ENCODE assay signal across 8 mouse cellular contexts in genomic region chr3:14886102-14887098, GRCm38 (mm10). TPM values are rescaled to one million over a fixed set of nuclear protein-coding genes. Genes with fewer than 3 reads are reported as not detected.
A peak's percentile ranks its signal among the peaks of the same experiment; 100 is the strongest.
DNase-seq lines count a peak whose midpoint lies in the region; ATAC-seq and TF ChIP-seq lines count a peak whose summit lies in the region.

Car2 (plus strand) TSS chr3:14886273.

- TF ChIP-seq CTCF in cortical plate, adult 2 months (IDR thresholded peaks at IDR 0.05; ENCODE audit: extremely low read depth, insufficient read depth, low read length) = peak; percentile 15; the same call in 1 of the 2 replicates

- no peaks in the 10 kb centered on the region for H3K27me3 ChIP-seq in hindbrain, embryonic 16.5 days (replicated peaks; ENCODE audit: control insufficient read depth, insufficient read depth, low read length)
- no peaks in the 10 kb centered on the region for H3K27me3 ChIP-seq in megakaryocyte, embryonic 14.5 days (replicated peaks)

- no peaks in the 10 kb centered on the region for H3K9me3 ChIP-seq in hindbrain, embryonic 16.5 days (ENCODE audit: control insufficient read depth, low read length)
- H3K9me3 ChIP-seq in megakaryocyte, embryonic 14.5 days = no peaks in the 10 kb centered on the region

- H3K36me3 ChIP-seq in hindbrain, embryonic 16.5 days (ENCODE audit: control insufficient read depth, insufficient read depth, low read length) = no peaks in the 10 kb centered on the region
- H3K36me3 ChIP-seq in megakaryocyte, embryonic 14.5 days (replicated peaks; ENCODE audit: low read length) = peaks cover 17% of the 10 kb centered on the region

- peak; percentile 87 to 95 for DNase-seq in adrenal gland, adult (ENCODE audit: inconsistent age in 2 of 2, low spot score in 1 of 2)
- peak in 1 of 2 experiments; percentile 47 for DNase-seq in gastrocnemius, adult 8-10 months (ENCODE audit: low spot score in 2 of 2)
- peak; percentile 46 to 60 for DNase-seq in left cerebral cortex, adult 8-10 months (ENCODE audit: low spot score in 2 of 2)
- peak; percentile 50 to 52 for DNase-seq in right cerebral cortex, adult 2 months (ENCODE audit: low spot score in 2 of 2)
- peak; percentile 81 for DNase-seq in yolk sac, embryonic 10.5 days (ENCODE audit: low spot score)

- peak within 1 kb of the TSS; percentile 82 for H3K4me2 ChIP-seq in hindbrain, embryonic 16.5 days (ENCODE audit: low read length)

- H3K27ac ChIP-seq in cortical plate, adult 2 months (ENCODE audit: insufficient read depth, low read length) = peak within 1 kb of the TSS; percentile 68
- H3K27ac ChIP-seq in hindbrain, embryonic 16.5 days (ENCODE audit: low read depth, low read length) = peak within 1 kb of the TSS; percentile 81

- H3K4me3 ChIP-seq in cortical plate, adult 2 months (ENCODE audit: insufficient read depth, low read length) = peak within 1 kb of the TSS; percentile 60
- peak within 1 kb of the TSS; percentile 94 for H3K4me3 ChIP-seq in hindbrain, embryonic 16.5 days (ENCODE audit: low read length)
- H3K4me3 ChIP-seq in megakaryocyte, embryonic 14.5 days (replicated peaks) = peak within 1 kb of the TSS; percentile 98

- under 1% methylated on average over 71 of the region's 95 CpGs for WGBS in hindbrain, embryonic 16.5 days

- peak; percentile 59 for TF ChIP-seq POLR2A in cortical plate, adult 2 months (IDR thresholded peaks at IDR 0.05; ENCODE audit: extremely low read depth, insufficient read depth, low read length)

- no peaks in the 10 kb centered on the region for H3K4me1 ChIP-seq in cortical plate, adult 2 months (ENCODE audit: control insufficient read depth, insufficient read depth, low read length)
- no peaks in the 10 kb centered on the region; the same call in 1 of the 2 replicates for H3K4me1 ChIP-seq in hindbrain, embryonic 16.5 days (ENCODE audit: control insufficient read depth, insufficient read depth, low read depth, low read length)
- peaks cover 70% of the 10 kb centered on the region for H3K4me1 ChIP-seq in megakaryocyte, embryonic 14.5 days

- peak; percentile 92 for ATAC-seq in hindbrain, embryonic 16.5 days

- H3K9ac ChIP-seq in hindbrain, embryonic 16.5 days (ENCODE audit: low read depth, low read length) = peak within 1 kb of the TSS; percentile 88

RNA-seq across cellular contexts. Expression of gene Car2, which starts in this region (rescaled TPM):
- polyA plus RNA-seq in cortical plate, adult 2 months (2012; rRNA removed) = 363 and 437 TPM in 2 replicates
- total RNA-seq in gastrocnemius, adult 8-10 months (2022) = 10 to 100 TPM; 14.3 to 25.3 (median 18.2) TPM
- polyA plus RNA-seq in hindbrain, embryonic 16.5 days (2015; fragmentation: Nextera tagmentation; extraction: Ambion mirVana) = 52.2 and 65.5 TPM in 2 replicates
- total RNA-seq in left cerebral cortex, adult 8-10 months (2022) = 100 to 1,000 TPM; 137 to 156 (median 144) TPM
- polyA plus RNA-seq in megakaryocyte, embryonic 14.5 days (2012; ENCODE audit: insufficient read depth, low replicate concordance) = 53.1 and 125 TPM in 2 replicates

Comparison
In these comparisons a context has a peak if more than half of its experiments do, and no peak if none do; other contexts are left out.
1. RNA of gene Car2 (total RNA-seq): 137 to 156 TPM in left cerebral cortex, adult 8-10 months; 14.3 to 25.3 TPM in gastrocnemius, adult 8-10 months; every median in the first group is over 4 times any median in the second.
2. Peak in every context shown above with its lines, with median percentiles within 50 percentile points of each other: H3K4me3 ChIP-seq.